Mouse (Mus musculus): ENCODE results near the gene Prss48. TPM values are rescaled to one million over a fixed set of nuclear protein-coding genes. Genes with fewer than 3 reads are reported as not detected.

Gene Prss48
- polyA plus RNA-seq (2015; fragmentation: Nextera tagmentation; extraction: Ambion mirVana), result not detected in 2 replicates

DNA sequence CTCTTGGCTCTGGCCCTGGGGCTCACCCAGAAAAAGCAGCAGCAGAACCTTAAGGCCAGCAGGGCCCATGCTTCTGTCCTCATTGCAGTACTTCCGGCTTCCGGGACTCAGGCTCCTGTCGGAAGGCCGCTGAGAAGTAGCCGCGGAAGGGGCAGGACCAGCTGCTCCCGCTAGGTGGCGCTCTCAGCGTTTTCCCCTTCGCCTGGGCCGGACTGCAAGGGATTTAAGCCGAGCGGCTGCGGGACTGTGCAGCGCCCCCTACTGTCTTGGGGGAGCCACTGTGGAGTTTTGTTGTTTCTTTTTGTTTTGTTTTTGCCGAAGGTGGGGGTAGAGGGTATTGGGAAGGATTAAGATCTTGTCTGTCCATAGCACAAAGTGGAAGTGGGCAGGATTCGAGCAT, at the start of gene Prss48:
Gene Prss48 (minus strand): TSS at position 69 of the 400 bp plus-strand sequence.
- ATAC-seq (ENCODE audit: insufficient read depth, low FRiP score), result no peak
- Histone ChIP-seq H3K4me1 (ENCODE audit: control insufficient read depth, insufficient read depth, low read length) (no peaks in the 10 kb centered on the region), H3K4me2 (ENCODE audit: low read depth, low read length) (no peak within 1 kb of the TSS), H3K9me3 (replicated peaks; ENCODE audit: control insufficient read depth, low read length) (no peaks in the 10 kb centered on the region), H3K4me3 (replicated peaks; ENCODE audit: low read length) (no peak within 1 kb of the TSS), H3K36me3 (ENCODE audit: control insufficient read depth, insufficient read depth, low read length) (0 out of 2 replicates have a peak, but pooled peaks cover 8% of the 10 kb centered on the region), H3K27ac (ENCODE audit: low read length) (no peak within 1 kb of the TSS), H3K27me3 (ENCODE audit: control insufficient read depth, insufficient read depth, low read length) (no peaks in the 10 kb centered on the region), H3K9ac (ENCODE audit: low read length) (no peak within 1 kb of the TSS)
- WGBS, result 75% methylated on average over 17 of the region's 17 CpGs

DNA sequence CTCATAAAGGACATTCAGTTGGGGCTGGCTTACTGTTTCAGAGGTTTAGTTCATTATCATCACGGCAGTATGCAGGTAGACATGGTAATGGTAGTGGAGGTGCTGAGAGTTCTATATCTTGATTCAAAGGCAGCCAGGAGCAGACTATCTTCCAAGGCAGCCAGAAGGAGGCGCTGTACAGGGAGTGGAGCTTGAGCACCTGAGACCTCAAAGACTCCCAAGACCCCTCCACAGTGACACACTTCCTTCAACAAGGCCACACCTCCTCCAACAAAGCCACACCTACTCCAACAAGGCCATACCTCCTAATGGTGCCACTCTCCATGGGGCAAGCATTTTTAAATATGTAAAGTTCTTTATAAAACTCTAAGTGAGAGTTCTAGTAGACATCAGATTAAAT, 46.8 kb upstream of the Prss48 start:
- WGBS, result 88% methylated on average over 2 of the region's 2 CpGs
- Histone ChIP-seq H3K27ac (ENCODE audit: low read length) (no peak overlapping the region), H3K4me2 (ENCODE audit: low read depth, low read length) (no peak overlapping the region), H3K36me3 (ENCODE audit: control insufficient read depth, insufficient read depth, low read length) (peaks cover 18% of the 10 kb centered on the region; the same call in 1 of the 2 replicates), H3K9ac (ENCODE audit: low read length) (no peak overlapping the region), H3K9me3 (replicated peaks; ENCODE audit: control insufficient read depth, low read length) (no peaks in the 10 kb centered on the region), H3K4me1 (ENCODE audit: control insufficient read depth, insufficient read depth, low read length) (0 out of 2 replicates have a peak, but pooled peaks cover 3% of the 10 kb centered on the region), H3K4me3 (replicated peaks; ENCODE audit: low read length) (no peak overlapping the region), H3K27me3 (ENCODE audit: control insufficient read depth, insufficient read depth, low read length) (no peaks in the 10 kb centered on the region)
- no peak for ATAC-seq (ENCODE audit: insufficient read depth, low FRiP score)

DNA sequence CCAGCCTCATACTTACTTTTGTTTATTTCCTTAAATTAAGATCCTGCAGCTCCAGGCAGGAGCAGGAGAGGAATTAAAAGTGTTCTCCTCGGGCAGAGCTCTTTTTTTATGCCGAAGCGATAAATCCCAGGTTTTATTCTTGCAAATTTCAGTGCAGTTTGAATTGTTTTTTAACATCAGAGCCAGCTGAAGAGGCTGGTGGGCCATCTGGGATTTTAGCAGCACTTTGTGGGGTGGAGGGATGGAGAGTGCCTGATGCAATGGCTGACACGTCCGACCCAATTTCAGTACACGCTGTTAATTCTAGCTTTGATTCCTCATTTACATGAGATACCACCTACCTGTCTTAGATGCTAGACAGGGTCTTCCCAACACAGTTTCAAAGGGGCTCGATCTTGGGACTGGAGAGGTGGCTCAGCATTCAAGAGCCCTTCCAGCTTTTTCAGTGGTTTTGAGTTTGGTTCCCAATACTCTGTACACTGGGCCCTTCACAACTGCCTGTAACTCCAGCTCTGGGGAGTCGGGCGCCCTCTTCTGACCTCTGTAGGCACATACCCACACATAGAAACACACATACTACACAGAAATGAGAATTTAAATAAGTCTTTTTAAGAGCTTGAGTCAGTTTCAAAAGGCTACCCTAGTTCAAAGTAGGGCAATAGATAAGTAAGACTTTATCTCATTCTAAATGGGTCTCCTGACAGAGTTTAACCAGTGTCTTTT, 45.6 kb upstream of the Prss48 start:
- 0 out of 2 replicates have a peak, but pooled peaks cover 3% of the 10 kb centered on the region for H3K4me1 ChIP-seq (ENCODE audit: control insufficient read depth, insufficient read depth, low read length)

DNA sequence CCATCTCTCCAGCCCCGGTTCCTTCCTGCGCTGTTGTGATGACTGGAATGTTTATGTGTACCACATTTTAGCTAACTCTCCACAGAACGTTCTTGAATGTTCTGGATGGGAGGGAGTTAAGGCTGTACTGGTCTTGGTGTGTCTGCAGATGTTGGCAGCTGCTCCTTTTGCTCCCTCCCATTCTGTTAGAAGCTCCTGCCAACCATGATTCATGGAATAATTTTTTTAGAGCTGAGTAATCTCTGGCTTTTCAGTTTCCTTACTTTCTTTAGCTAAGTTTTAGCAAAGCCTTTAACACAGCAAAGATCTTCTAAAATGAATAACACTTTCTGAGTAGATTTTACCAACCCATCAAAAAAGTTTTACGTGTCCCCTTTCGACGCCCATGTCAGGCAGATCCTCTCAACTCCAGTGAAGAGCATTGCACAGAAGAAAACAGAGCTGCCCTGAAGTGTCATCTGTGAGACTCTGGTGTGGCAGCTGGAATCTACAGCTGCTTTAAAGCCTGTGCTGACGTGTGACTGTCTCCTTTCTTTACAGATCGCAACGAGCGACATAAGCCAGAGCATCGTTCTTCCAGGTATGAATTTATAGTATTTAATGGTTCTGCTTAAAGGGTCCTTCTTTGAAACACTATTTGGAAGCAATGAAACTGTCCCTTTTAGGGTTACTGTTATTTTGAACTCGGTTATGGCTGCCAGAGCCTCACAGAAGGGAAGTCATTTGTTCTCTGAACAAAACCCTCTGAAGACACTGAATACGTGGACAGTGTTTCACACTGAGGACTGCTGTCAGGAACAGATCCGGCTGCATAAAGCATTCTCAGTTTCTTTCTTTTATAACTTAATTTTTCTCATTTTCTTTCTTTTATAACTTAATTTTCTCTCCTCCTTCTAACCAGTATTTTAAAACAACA, 38.3 kb upstream of the Prss48 start:
- Histone ChIP-seq H3K27me3 (ENCODE audit: control insufficient read depth, insufficient read depth, low read length) (no peaks in the 10 kb centered on the region), H3K4me2 (ENCODE audit: low read depth, low read length) (peak overlapping the region; percentile 39), H3K4me3 (replicated peaks; ENCODE audit: low read length) (peak overlapping the region; percentile 28), H3K9ac (ENCODE audit: low read length) (peak overlapping the region; percentile 61), H3K36me3 (ENCODE audit: control insufficient read depth, insufficient read depth, low read length) (peaks cover under 1% of the 10 kb centered on the region; the same call in 1 of the 2 replicates), H3K9me3 (replicated peaks; ENCODE audit: control insufficient read depth, low read length) (no peaks in the 10 kb centered on the region), H3K27ac (ENCODE audit: low read length) (peak overlapping the region; percentile 94), H3K4me1 (ENCODE audit: control insufficient read depth, insufficient read depth, low read length) (peaks cover 23% of the 10 kb centered on the region)
- WGBS, result 43% methylated on average over 14 of the region's 14 CpGs
- ATAC-seq (ENCODE audit: insufficient read depth, low FRiP score), result peak; percentile 77

More for the DNA sequence above, 45.6 kb upstream of the Prss48 start:
- Histone ChIP-seq H3K9ac (ENCODE audit: low read length) (no peak overlapping the region), H3K27ac (ENCODE audit: low read length) (no peak overlapping the region), H3K9me3 (replicated peaks; ENCODE audit: control insufficient read depth, low read length) (no peaks in the 10 kb centered on the region), H3K4me2 (ENCODE audit: low read depth, low read length) (no peak overlapping the region), H3K27me3 (ENCODE audit: control insufficient read depth, insufficient read depth, low read length) (no peaks in the 10 kb centered on the region), H3K4me3 (replicated peaks; ENCODE audit: low read length) (no peak overlapping the region), H3K36me3 (ENCODE audit: control insufficient read depth, insufficient read depth, low read length) (peaks cover 18% of the 10 kb centered on the region; the same call in 1 of the 2 replicates)
- 97% methylated on average over 9 of the region's 9 CpGs for WGBS
- ATAC-seq (ENCODE audit: insufficient read depth, low FRiP score), result no peak

DNA sequence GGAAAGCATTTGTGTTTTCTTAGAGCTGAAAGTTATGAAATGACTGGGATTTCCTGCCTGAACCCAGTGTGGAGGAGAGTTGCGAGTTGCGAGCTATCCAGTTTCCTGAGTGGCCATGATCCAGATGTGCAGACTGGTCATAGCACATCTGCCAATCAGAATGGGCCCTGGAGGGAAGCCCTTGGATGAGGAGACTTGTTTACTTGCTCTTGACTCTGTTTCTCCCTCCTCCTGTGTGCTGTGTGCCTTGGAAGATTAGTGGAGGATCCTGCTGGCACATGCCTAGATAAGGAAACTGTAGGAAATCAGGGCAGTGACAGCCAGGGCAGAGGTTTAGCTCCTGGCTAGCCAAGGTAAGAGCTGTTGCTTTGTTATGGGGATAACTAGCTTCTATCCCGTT, 36.4 kb upstream of the Prss48 start:
- no peaks in the 10 kb centered on the region for H3K36me3 ChIP-seq (ENCODE audit: control insufficient read depth, insufficient read depth, low read length)
- H3K9me3 ChIP-seq (replicated peaks; ENCODE audit: control insufficient read depth, low read length), result no peaks in the 10 kb centered on the region
- no peaks in the 10 kb centered on the region for H3K27me3 ChIP-seq (ENCODE audit: control insufficient read depth, insufficient read depth, low read length)
- peak overlapping the region; percentile 36 for H3K4me2 ChIP-seq (ENCODE audit: low read depth, low read length)
- ATAC-seq (ENCODE audit: insufficient read depth, low FRiP score), result peak; percentile 56; the same call in 1 of the 2 replicates
- H3K4me1 ChIP-seq (ENCODE audit: control insufficient read depth, insufficient read depth, low read length), result peaks cover 20% of the 10 kb centered on the region
- H3K4me3 ChIP-seq (replicated peaks; ENCODE audit: low read length), result 0 out of 2 replicates have a peak overlapping the region, but pooled peaks have one; percentile 8
- 27% methylated on average over 3 of the region's 3 CpGs for WGBS
- H3K9ac ChIP-seq (ENCODE audit: low read length), result 0 out of 2 replicates have a peak overlapping the region, but pooled peaks have one; percentile 16
- H3K27ac ChIP-seq (ENCODE audit: low read length), result peak overlapping the region; percentile 90

DNA sequence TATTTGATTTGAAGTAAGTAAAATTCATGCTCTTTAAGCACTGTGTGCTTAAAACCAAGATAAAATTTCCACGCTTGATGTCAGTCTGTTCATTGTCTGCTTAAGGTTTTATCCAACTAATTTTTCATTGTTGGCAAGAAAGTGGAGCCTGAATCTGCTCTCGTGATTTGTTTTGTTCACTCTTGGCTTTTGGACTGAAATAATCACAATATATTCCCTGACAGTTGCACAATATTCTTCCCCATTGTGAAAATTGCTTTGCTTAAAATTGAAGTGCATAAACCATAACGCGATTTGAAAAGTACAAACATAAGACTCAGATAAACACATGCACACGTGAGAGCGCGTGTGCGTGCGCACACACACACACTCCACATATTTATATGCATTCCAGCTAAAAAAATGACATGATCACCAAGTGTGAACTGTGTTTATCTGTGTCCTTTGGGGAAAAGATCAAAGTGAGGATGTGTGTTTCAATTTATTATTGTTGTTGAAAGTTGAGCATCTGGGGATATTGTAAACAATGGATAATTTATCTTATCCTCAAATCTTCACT, 35.7 kb upstream of the Prss48 start:
- Histone ChIP-seq H3K27me3 (ENCODE audit: control insufficient read depth, insufficient read depth, low read length) (no peaks in the 10 kb centered on the region), H3K36me3 (ENCODE audit: control insufficient read depth, insufficient read depth, low read length) (no peaks in the 10 kb centered on the region), H3K4me1 (ENCODE audit: control insufficient read depth, insufficient read depth, low read length) (peaks cover 20% of the 10 kb centered on the region), H3K4me2 (ENCODE audit: low read depth, low read length) (no peak overlapping the region; the same call in 1 of the 2 replicates), H3K4me3 (replicated peaks; ENCODE audit: low read length) (no peak overlapping the region), H3K9ac (ENCODE audit: low read length) (no peak overlapping the region), H3K9me3 (replicated peaks; ENCODE audit: control insufficient read depth, low read length) (no peaks in the 10 kb centered on the region), H3K27ac (ENCODE audit: low read length) (peak overlapping the region; percentile 55; the same call in 1 of the 2 replicates)
- no peak for ATAC-seq (ENCODE audit: insufficient read depth, low FRiP score)
- WGBS, result 63% methylated on average over 9 of the region's 9 CpGs

DNA sequence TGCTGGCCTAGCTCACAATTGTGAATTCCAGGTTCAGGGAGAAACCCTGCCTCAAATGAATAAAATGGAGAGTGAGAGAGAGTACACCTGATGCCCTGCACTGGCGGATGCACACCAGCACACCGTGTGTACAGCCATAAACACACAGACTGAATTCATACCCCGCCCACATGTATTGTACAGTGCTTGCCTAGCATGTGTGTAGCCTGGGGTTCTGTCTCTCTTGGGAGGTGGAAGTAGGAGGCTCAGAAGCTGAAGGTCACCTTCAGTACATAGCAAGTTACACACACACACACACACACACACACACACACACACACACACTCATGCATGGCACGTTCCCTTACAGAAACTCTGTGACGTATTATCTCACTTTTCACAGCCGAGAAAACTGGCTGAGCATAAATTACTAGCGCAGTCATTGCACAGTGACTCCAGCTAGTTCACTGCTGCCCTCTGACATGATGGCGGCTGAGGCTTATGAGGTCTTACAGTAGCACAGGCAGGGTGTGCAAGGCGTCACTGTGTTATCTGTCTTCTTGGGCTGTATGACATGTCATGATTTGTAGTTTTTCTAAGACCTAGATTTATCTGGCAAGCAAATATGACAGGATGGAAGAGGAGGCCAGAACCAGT, 31.3 kb upstream of the Prss48 start:
- Histone ChIP-seq H3K9ac (ENCODE audit: low read length) (no peak overlapping the region), H3K9me3 (replicated peaks; ENCODE audit: control insufficient read depth, low read length) (no peaks in the 10 kb centered on the region), H3K4me2 (ENCODE audit: low read depth, low read length) (no peak overlapping the region), H3K4me3 (replicated peaks; ENCODE audit: low read length) (no peak overlapping the region), H3K4me1 (ENCODE audit: control insufficient read depth, insufficient read depth, low read length) (peaks cover 7% of the 10 kb centered on the region), H3K27ac (ENCODE audit: low read length) (0 out of 2 replicates have a peak overlapping the region, but pooled peaks have one; percentile 13), H3K27me3 (ENCODE audit: control insufficient read depth, insufficient read depth, low read length) (no peaks in the 10 kb centered on the region), H3K36me3 (ENCODE audit: control insufficient read depth, insufficient read depth, low read length) (no peaks in the 10 kb centered on the region)
- 69% methylated on average over 9 of the region's 9 CpGs for WGBS
- ATAC-seq (ENCODE audit: insufficient read depth, low FRiP score), result no peak

DNA sequence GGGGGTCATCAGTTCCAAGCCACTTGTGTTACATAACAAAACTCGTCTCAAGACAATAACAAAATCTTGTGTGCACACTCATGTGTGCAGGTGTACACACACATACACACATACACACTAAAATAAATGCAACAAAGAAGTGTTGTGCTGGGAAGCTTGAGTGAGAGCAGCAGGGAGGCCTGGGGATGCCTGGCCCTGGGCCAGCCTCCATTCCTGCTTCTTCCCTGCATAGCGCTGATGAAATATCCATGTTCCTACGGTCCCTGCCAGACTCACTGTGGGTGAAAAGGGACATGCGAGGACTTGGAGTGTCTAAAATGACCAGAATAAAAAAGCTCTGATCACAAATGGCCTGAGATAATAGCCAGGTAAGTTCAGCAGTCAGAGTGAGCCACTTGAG, 28.3 kb upstream of the Prss48 start:
- Histone ChIP-seq H3K9ac (ENCODE audit: low read length) (no peak overlapping the region), H3K9me3 (replicated peaks; ENCODE audit: control insufficient read depth, low read length) (no peaks in the 10 kb centered on the region), H3K4me2 (ENCODE audit: low read depth, low read length) (no peak overlapping the region), H3K27ac (ENCODE audit: low read length) (no peak overlapping the region), H3K4me1 (ENCODE audit: control insufficient read depth, insufficient read depth, low read length) (no peaks in the 10 kb centered on the region), H3K27me3 (ENCODE audit: control insufficient read depth, insufficient read depth, low read length) (no peaks in the 10 kb centered on the region), H3K36me3 (ENCODE audit: control insufficient read depth, insufficient read depth, low read length) (no peaks in the 10 kb centered on the region), H3K4me3 (replicated peaks; ENCODE audit: low read length) (no peak overlapping the region)
- 51% methylated on average over 4 of the region's 4 CpGs for WGBS
- no peak for ATAC-seq (ENCODE audit: insufficient read depth, low FRiP score)
